Mouse (Mus musculus) liver, embryonic 14.5 days (tissue): ENCODE results near the gene Ramp1. TPM values are rescaled to one million over a fixed set of nuclear protein-coding genes. Genes with fewer than 3 reads are reported as not detected.

Source experiments
- ATAC-seq: fragments of 200-750 bp; cut with Nextera tagmentation; 2 replicates; pipeline ENCODE4 v1.8.0; 2017; ENCODE audit warnings: moderate number of reproducible peaks, mild to moderate bottlenecking, moderate library complexity; ENCODE audit not compliant: insufficient read depth
- DNase-seq, 3 experiments: peaks; one replicate each; pipeline ENCODE4 v3.0.0-alpha.2; 2012 to 2013; ENCODE audit warnings: low read depth in 3 of 3, low spot score in 3 of 3
- H3K27ac ChIP-seq: fragments of 300-500 bp; sonication (generic); 2 replicates; pipeline ENCODE4 v1.5.1; 2014; ENCODE audit warnings: moderate library complexity, mild to moderate bottlenecking, control low read depth, inconsistent platforms
- H3K27me3 ChIP-seq: fragments of 300-500 bp; sonication (generic); 2 replicates; pipeline ENCODE4 v1.6.1; 2014; ENCODE audit warnings: mild to moderate bottlenecking, low read length, moderate library complexity; ENCODE audit not compliant: control insufficient read depth, insufficient read depth
- H3K36me3 ChIP-seq: fragments of 300-500 bp; sonication (generic); replicated peaks from 2 replicates; pipeline ENCODE4 v1.6.1; 2014; ENCODE audit warnings: low read depth; ENCODE audit not compliant: control insufficient read depth, insufficient read depth
- H3K4me1 ChIP-seq, 2 experiments: fragments of 200-500 bp in 1 of 2; fragments of 300-500 bp in 1 of 2; sonication (generic) in 1 of 2; replicated peaks; 2 replicates each; pipeline ENCODE4 v1.6.1; 2012 to 2014; ENCODE audit warnings: antibody characterized with exemption in 1 of 2, inconsistent platforms in 1 of 2, low read length in 1 of 2; ENCODE audit not compliant: control insufficient read depth in 2 of 2, insufficient read depth in 2 of 2
- H3K4me2 ChIP-seq: fragments of 300-500 bp; sonication (generic); 2 replicates; pipeline ENCODE4 v1.6.1; 2014; ENCODE audit warnings: low read depth, mild to moderate bottlenecking, control low read depth, moderate library complexity
- H3K4me3 ChIP-seq, 2 experiments: fragments of 200-500 bp in 1 of 2; fragments of 300-500 bp in 1 of 2; sonication (generic) in 1 of 2; 2 replicates each; pipeline ENCODE4 v1.5.1; 2012 to 2014; ENCODE audit warnings: low read depth in 2 of 2, low read length in 2 of 2, mild to moderate bottlenecking in 2 of 2, control low read depth in 1 of 2, inconsistent platforms in 1 of 2, moderate library complexity in 1 of 2; ENCODE audit not compliant: insufficient read depth in 1 of 2
- H3K9ac ChIP-seq: fragments of 300-500 bp; sonication (generic); replicated peaks from 2 replicates; pipeline ENCODE4 v1.6.1; 2014; ENCODE audit warnings: mild to moderate bottlenecking, control low read depth, moderate library complexity
- H3K9me3 ChIP-seq: fragments of 300-500 bp; sonication (generic); 2 replicates; pipeline ENCODE4 v1.6.1; 2016; ENCODE audit warnings: low read length, mixed read lengths; ENCODE audit not compliant: control insufficient read depth
- CTCF ChIP-seq: IDR thresholded peaks from 2 replicates; pipeline ENCODE4 v1.5.1; 2016; ENCODE audit warnings: antibody characterized with exemption, low read depth, control low read depth
- EP300 ChIP-seq: IDR thresholded peaks from 2 replicates; pipeline ENCODE4 v1.6.1; 2016; ENCODE audit warnings: antibody characterized with exemption, low read depth
- WGBS: fragments of 180-500 bp; shearing (Covaris S2); extraction: QIAGEN DNeasy Blood & Tissue Kit; methylation state at CpG from one replicate; pipeline ENCODE4 v1.1.7; 2014; ENCODE audit not compliant: insufficient replicate concordance; 5-methylcytosine and 5-hydroxymethylcytosine counted together
- polyA plus RNA-seq, 2 experiments: library from polyadenylated mRNA; depleted of rRNA in 1 of 2; stranded (reverse) in 1 of 2; unstranded in 1 of 2; fragments of >200 nt; fragmentation: Nextera tagmentation in 1 of 2; extraction: Ambion mirVana in 1 of 2; gene quantifications; 2 replicates each; pipeline versions ENCODE4 v1.2.1 to v1.2.3; 2012 to 2014

Gene Ramp1
- polyA plus RNA-seq, 2 experiments, result 2.4 to 5.2 TPM

DNA sequence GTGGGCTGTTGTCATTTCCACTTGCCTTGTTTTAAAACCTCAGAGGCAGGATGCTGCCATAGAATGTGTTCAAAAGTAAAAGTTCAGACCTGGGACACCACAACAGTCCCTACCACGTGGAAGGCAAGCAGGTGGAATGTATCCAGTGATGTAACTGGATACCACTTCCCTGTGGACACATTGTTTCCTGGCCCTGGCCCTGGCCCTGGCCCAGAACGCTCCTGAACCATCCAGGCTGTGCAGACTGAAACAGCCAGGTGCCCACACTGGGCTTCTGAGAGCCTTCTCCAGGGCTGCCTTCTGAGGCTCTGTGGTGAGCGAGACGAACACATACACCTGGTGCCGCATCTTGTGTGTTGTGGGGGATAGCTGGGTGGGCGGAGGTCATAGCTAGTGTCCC lies 26.0 kb downstream of the Ramp1 start:
- Histone ChIP-seq H3K4me3 (no peak overlapping the region), H3K4me2 (no peak overlapping the region), H3K4me1 (0 out of 4 replicates have a peak, but pooled peaks cover 0 to 3% of the 10 kb centered on the region in 2 experiments), H3K36me3 (no peaks in the 10 kb centered on the region), H3K9me3 (no peaks in the 10 kb centered on the region), H3K27me3 (no peaks in the 10 kb centered on the region), H3K9ac (no peak overlapping the region), H3K27ac (no peak overlapping the region)
- 69% methylated on average over 6 of the region's 6 CpGs for WGBS
- DNase-seq, result no peak
- ATAC-seq, result no peak
- TF ChIP-seq EP300 (no peak), CTCF (no peak)

DNA sequence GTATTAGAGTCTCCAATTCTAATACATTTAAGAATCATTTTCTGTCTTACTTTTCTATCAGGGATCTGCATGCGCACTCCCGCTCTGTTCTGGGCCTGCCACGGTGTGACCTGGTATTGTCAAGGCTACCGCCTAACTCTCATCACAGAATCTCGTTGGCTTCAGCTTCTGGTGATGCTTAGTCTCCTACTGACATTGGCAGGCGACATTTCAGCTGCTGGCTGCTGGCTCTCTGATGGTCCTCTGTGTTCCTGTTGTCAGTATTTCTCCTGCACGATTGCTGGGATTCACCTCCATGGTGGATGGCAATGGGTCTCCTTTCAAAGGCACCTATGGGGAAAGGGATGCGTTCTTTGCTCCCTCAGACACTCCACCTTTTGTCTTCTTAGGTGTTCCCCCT lies 26.7 kb downstream of the Ramp1 start:
- H3K9me3 ChIP-seq, result no peaks in the 10 kb centered on the region
- H3K4me3 ChIP-seq, result no peak overlapping the region
- H3K4me1 ChIP-seq, result 0 out of 4 replicates have a peak, but pooled peaks cover 0 to 3% of the 10 kb centered on the region in 2 experiments
- DNase-seq, result no peak
- H3K27me3 ChIP-seq, result no peaks in the 10 kb centered on the region
- ATAC-seq, result no peak
- TF ChIP-seq EP300 (no peak), CTCF (no peak)
- H3K36me3 ChIP-seq, result no peaks in the 10 kb centered on the region
- no peak overlapping the region for H3K9ac ChIP-seq
- WGBS, result 72% methylated on average over 8 of the region's 8 CpGs
- H3K27ac ChIP-seq, result no peak overlapping the region
- H3K4me2 ChIP-seq, result no peak overlapping the region

DNA sequence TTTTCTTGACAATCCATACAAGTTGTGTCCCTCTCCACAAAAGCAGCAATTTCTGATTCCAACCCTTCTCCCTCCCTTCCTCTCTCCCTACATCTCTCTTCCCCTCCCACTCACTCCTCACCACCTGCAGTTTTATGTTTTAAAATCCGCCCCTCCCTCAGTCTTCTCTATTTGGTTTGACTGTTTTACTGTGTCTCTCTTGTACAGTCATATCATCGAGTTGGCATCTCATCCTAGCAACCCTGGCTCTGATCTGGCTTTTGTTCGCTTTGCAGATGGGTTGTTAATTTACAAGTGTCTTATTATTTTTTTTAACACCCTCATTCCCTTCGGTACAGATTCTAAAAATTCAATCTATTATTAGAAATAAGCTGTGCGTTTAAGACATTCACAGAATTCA lies 27.3 kb downstream of the Ramp1 start:
- Histone ChIP-seq H3K4me1 (0 out of 4 replicates have a peak, but pooled peaks cover 0 to 3% of the 10 kb centered on the region in 2 experiments), H3K9ac (no peak overlapping the region), H3K27ac (no peak overlapping the region), H3K36me3 (no peaks in the 10 kb centered on the region), H3K27me3 (no peaks in the 10 kb centered on the region), H3K9me3 (no peaks in the 10 kb centered on the region), H3K4me2 (no peak overlapping the region), H3K4me3 (no peak overlapping the region)
- WGBS, result 53% methylated on average over 5 of the region's 5 CpGs
- DNase-seq (no peak), ATAC-seq (no peak)
- TF ChIP-seq CTCF (no peak), EP300 (no peak)

DNA sequence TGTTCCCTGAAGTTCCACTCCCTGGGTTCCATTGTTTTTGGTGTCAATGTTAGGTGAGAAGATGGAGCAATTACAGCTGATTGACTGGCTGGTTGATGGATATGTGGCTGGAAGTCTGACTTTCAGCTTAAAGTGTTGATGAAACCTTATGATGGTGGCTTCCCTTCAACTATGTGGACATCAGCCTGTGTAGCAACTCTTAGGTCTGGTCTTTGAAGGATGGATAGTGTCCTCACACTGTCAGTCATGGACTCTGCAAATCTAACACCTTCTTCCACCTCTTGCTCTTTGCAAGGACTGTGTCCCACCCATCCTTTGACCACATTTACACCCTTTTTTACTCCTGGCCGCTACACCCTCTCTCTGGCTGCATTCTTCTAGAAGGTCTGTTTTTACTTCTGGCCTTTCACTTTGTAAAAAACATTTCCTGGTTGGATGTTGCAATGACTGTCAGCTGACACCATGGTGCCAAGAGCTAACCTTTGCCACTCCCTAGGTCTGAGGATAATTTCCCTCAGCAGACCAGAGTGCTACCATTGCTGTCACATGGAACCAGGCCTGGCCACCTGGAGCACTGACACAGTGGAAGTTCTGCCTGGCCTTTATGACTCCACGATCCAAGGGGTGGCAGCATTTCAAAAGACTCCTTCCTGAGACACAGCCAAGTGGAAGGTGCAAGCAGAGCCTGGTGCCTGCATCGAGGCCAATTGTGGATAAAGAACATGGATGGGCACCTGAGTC lies 27.9 kb downstream of the Ramp1 start:
- TF ChIP-seq EP300, result no peak
- no peak for TF ChIP-seq CTCF
- no peak for ATAC-seq
- no peak overlapping the region for H3K9ac ChIP-seq
- H3K4me2 ChIP-seq, result no peak overlapping the region
- DNase-seq, result no peak
- H3K4me3 ChIP-seq, result no peak overlapping the region
- no peaks in the 10 kb centered on the region for H3K27me3 ChIP-seq
- 41% methylated on average over 3 of the region's 3 CpGs for WGBS
- H3K27ac ChIP-seq, result no peak overlapping the region
- 0 out of 4 replicates have a peak, but pooled peaks cover 0 to 3% of the 10 kb centered on the region in 2 experiments for H3K4me1 ChIP-seq
- no peaks in the 10 kb centered on the region for H3K36me3 ChIP-seq
- H3K9me3 ChIP-seq, result no peaks in the 10 kb centered on the region

DNA sequence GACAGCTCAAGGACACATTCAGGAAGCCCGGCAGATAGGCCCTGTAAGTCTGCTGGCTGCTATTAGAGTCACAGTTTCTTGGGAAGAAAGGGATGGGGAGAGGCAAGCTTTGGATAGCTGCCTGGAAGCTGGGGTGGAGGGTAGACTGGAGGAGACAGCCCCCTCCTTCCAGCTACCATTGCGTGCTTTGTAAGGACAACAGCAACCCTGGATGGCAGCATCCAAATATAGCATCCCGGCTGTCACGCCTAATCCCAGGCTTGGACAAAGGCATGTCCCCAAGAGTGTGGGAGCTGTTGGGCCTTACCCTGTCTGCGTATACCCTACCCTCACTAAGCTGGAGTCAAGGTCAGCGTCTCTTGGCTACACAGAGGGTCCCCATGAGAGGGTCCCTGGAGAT lies 29.7 kb downstream of the Ramp1 start:
- Histone ChIP-seq H3K4me3 (no peak overlapping the region), H3K4me2 (no peak overlapping the region), H3K9me3 (no peaks in the 10 kb centered on the region), H3K27me3 (no peaks in the 10 kb centered on the region), H3K4me1 (0 out of 4 replicates have a peak, but pooled peaks cover 0 to 3% of the 10 kb centered on the region in 2 experiments), H3K36me3 (no peaks in the 10 kb centered on the region), H3K9ac (no peak overlapping the region), H3K27ac (no peak overlapping the region)
- ATAC-seq (no peak), DNase-seq (no peak)
- 64% methylated on average over 6 of the region's 6 CpGs for whole genome bisulfite sequencing
- TF ChIP-seq CTCF (no peak), EP300 (no peak)
